Mouse (Mus musculus) intestine, embryonic 14.5 days (tissue): Measurements from ENCODE around the gene Osbp. TPM values are rescaled to one million over a fixed set of nuclear protein-coding genes. Genes with fewer than 3 reads are reported as not detected.
"Not testable (repeated sequence)": the region's sequence is repeated elsewhere in the genome, so short reads cannot be mapped to it uniquely, and the experiment has no call there.

Source experiments
- ATAC-seq: fragments of 200-750 bp; cut with Nextera tagmentation; replicated peaks from 2 replicates; pipeline ENCODE4 v1.8.0; 2017; ENCODE audit warnings: low read depth, moderate number of reproducible peaks, moderate TSS enrichment, moderate library complexity; ENCODE audit not compliant: low FRiP score, low TSS enrichment
- DNase-seq: peaks from one replicate; pipeline ENCODE4 v3.0.0-alpha.2; 2018; ENCODE audit warnings: low spot score
- H3K27ac ChIP-seq: fragments of 300-500 bp; sonication (generic); 2 replicates; pipeline ENCODE4 v1.5.1; 2014; ENCODE audit warnings: low read depth, mild to moderate bottlenecking, control low read depth
- H3K27me3 ChIP-seq: fragments of 300-500 bp; sonication (generic); replicated peaks from 2 replicates; pipeline ENCODE4 v1.6.1; 2014; ENCODE audit warnings: low read length, control low read depth; ENCODE audit not compliant: control insufficient read depth, insufficient read depth
- H3K36me3 ChIP-seq: fragments of 300-500 bp; sonication (generic); 2 replicates; pipeline ENCODE4 v1.6.1; 2014; ENCODE audit warnings: low read length, control low read depth; ENCODE audit not compliant: control insufficient read depth, insufficient read depth
- H3K4me1 ChIP-seq: fragments of 300-500 bp; sonication (generic); replicated peaks from 2 replicates; pipeline ENCODE4 v1.6.1; 2014; ENCODE audit warnings: low read length, control low read depth, mixed read lengths; ENCODE audit not compliant: control insufficient read depth, insufficient read depth
- H3K4me2 ChIP-seq: fragments of 300-500 bp; sonication (generic); 2 replicates; pipeline ENCODE4 v1.6.1; 2014; ENCODE audit warnings: low read length
- H3K4me3 ChIP-seq: fragments of 300-500 bp; sonication (generic); 2 replicates; pipeline ENCODE4 v1.5.1; 2014; ENCODE audit warnings: low read depth, low read length, control low read depth, mixed read lengths
- H3K9ac ChIP-seq: fragments of 300-500 bp; sonication (generic); 2 replicates; pipeline ENCODE4 v1.6.1; 2014; ENCODE audit warnings: mild to moderate bottlenecking, low read length
- H3K9me3 ChIP-seq: fragments of 300-500 bp; sonication (generic); 2 replicates; pipeline ENCODE4 v1.6.1; 2016; ENCODE audit warnings: low read length, control low read depth; ENCODE audit not compliant: control insufficient read depth
- WGBS: fragments of 180-500 bp; shearing (Covaris S2); extraction: QIAGEN DNeasy Blood & Tissue Kit; methylation state at CpG from one replicate; pipeline ENCODE4 v1.1.7; 2014; 5-methylcytosine and 5-hydroxymethylcytosine counted together
- polyA plus RNA-seq: library from polyadenylated mRNA; unstranded; fragments of >200 nt; fragmentation: Nextera tagmentation; extraction: Ambion mirVana; gene quantifications from 2 replicates; pipeline ENCODE4 v1.2.1, GENCODE M21; 2014

Osbp gene
- polyA plus RNA-seq, 1 experiment from 2014 or later, result 8.8 TPM

GRCm38 (mm10) chr19:11974223-11974540 lies 8.4 kb downstream of the Osbp start:
- Histone ChIP-seq H3K9ac (no peak overlapping the region), H3K9me3 (no peaks in the 10 kb centered on the region), H3K4me2 (no peak overlapping the region), H3K36me3 (peaks cover 86% of the 10 kb centered on the region), H3K4me3 (no peak overlapping the region), H3K4me1 (peaks cover 3% of the 10 kb centered on the region; the same call in 1 of the 2 replicates), H3K27me3 (no peaks in the 10 kb centered on the region), H3K27ac (no peak overlapping the region)
- WGBS, result 82% methylated on average over 2 of the region's 2 CpGs
- ATAC-seq, result no peak
- no peak for DNase-seq

GRCm38 (mm10) chr19:11975683-11976082 lies 9.9 kb downstream of the Osbp start:
- Histone ChIP-seq H3K4me2 (no peak overlapping the region), H3K4me1 (no peaks in the 10 kb centered on the region), H3K9ac (no peak overlapping the region), H3K9me3 (no peaks in the 10 kb centered on the region), H3K4me3 (no peak overlapping the region), H3K27ac (no peak overlapping the region), H3K27me3 (no peaks in the 10 kb centered on the region), H3K36me3 (peaks cover 99% of the 10 kb centered on the region)
- ATAC-seq, result no peak
- DNase-seq, result no peak
- WGBS, result 88% methylated on average over 4 of the region's 4 CpGs

GRCm38 (mm10) chr19:11977363-11977762 lies 11.6 kb downstream of the Osbp start:
- H3K27me3 ChIP-seq, result no peaks in the 10 kb centered on the region
- no peak for ATAC-seq
- H3K9me3 ChIP-seq, result no peaks in the 10 kb centered on the region
- H3K36me3 ChIP-seq, result peaks cover 98% of the 10 kb centered on the region
- no peak overlapping the region for H3K27ac ChIP-seq
- no peaks in the 10 kb centered on the region for H3K4me1 ChIP-seq
- WGBS, result 84% methylated on average over 5 of the region's 5 CpGs
- H3K9ac ChIP-seq, result no peak overlapping the region
- H3K4me2 ChIP-seq, result no peak overlapping the region
- DNase-seq, result no peak
- no peak overlapping the region for H3K4me3 ChIP-seq

- 81% methylated on average over 4 of the region's 4 CpGs for WGBS
- ATAC-seq, result no peak
- H3K36me3 ChIP-seq, result peaks cover 97% of the 10 kb centered on the region
Measured at GRCm38 (mm10) chr19:11980471-11980870, 14.7 kb downstream of the Osbp start.

GRCm38 (mm10) chr19:11984614-11985013 lies 18.9 kb downstream of the Osbp start:
- H3K9ac ChIP-seq, H3K4me1 ChIP-seq, H3K4me2 ChIP-seq, DNase-seq, H3K4me3 ChIP-seq, H3K27ac ChIP-seq, ATAC-seq, H3K27me3 ChIP-seq, H3K9me3 ChIP-seq: not testable (repeated sequence)
- WGBS, result 83% methylated on average over 5 of the region's 5 CpGs
- H3K36me3 ChIP-seq, result peaks cover 97% of the 10 kb centered on the region

More at GRCm38 (mm10) chr19:11980471-11980870, 14.7 kb downstream of the Osbp start:
- no peak for DNase-seq
- H3K27me3 ChIP-seq, result no peaks in the 10 kb centered on the region
- H3K4me3 ChIP-seq, result no peak overlapping the region
- no peak overlapping the region for H3K9ac ChIP-seq
- H3K4me1 ChIP-seq, result no peaks in the 10 kb centered on the region
- no peak overlapping the region for H3K27ac ChIP-seq
- no peak overlapping the region for H3K4me2 ChIP-seq
- no peaks in the 10 kb centered on the region for H3K9me3 ChIP-seq

GRCm38 (mm10) chr19:11987841-11988240 lies 22.1 kb downstream of the Osbp start:
- peaks cover 98% of the 10 kb centered on the region for H3K36me3 ChIP-seq
- DNase-seq, result no peak
- ATAC-seq, result no peak
- H3K4me3 ChIP-seq, result no peak overlapping the region
- H3K9ac ChIP-seq, result no peak overlapping the region
- H3K4me1 ChIP-seq, result no peaks in the 10 kb centered on the region
- H3K27ac ChIP-seq, result no peak overlapping the region
- H3K9me3 ChIP-seq, result no peaks in the 10 kb centered on the region
- H3K27me3 ChIP-seq, result no peaks in the 10 kb centered on the region
- 87% methylated on average over 3 of the region's 3 CpGs for WGBS
- H3K4me2 ChIP-seq, result no peak overlapping the region

GRCm38 (mm10) chr19:11989334-11989733 lies 23.6 kb downstream of the Osbp start:
- peaks cover 96% of the 10 kb centered on the region for H3K36me3 ChIP-seq

GRCm38 (mm10) chr19:11992034-11992433 lies 26.3 kb downstream of the Osbp start:
- no peak overlapping the region for H3K9ac ChIP-seq
- no peak for ATAC-seq
- no peak overlapping the region for H3K4me3 ChIP-seq
- no peak overlapping the region for H3K4me2 ChIP-seq
- WGBS, result 94% methylated on average over 9 of the region's 9 CpGs
- H3K27me3 ChIP-seq, result no peaks in the 10 kb centered on the region
- no peaks in the 10 kb centered on the region for H3K9me3 ChIP-seq
- H3K27ac ChIP-seq, result no peak overlapping the region
- no peak for DNase-seq
- H3K36me3 ChIP-seq, result peaks cover 82% of the 10 kb centered on the region
- H3K4me1 ChIP-seq, result no peaks in the 10 kb centered on the region

More at GRCm38 (mm10) chr19:11989334-11989733, 23.6 kb downstream of the Osbp start:
- Histone ChIP-seq H3K27ac (no peak overlapping the region), H3K4me2 (no peak overlapping the region), H3K4me1 (no peaks in the 10 kb centered on the region), H3K4me3 (no peak overlapping the region), H3K9ac (no peak overlapping the region), H3K27me3 (no peaks in the 10 kb centered on the region), H3K9me3 (no peaks in the 10 kb centered on the region)
- WGBS, result 98% methylated on average over 7 of the region's 7 CpGs
- ATAC-seq (no peak), DNase-seq (no peak)

GRCm38 (mm10) chr19:11992441-11993029 lies 26.8 kb downstream of the Osbp start:
- Histone ChIP-seq H3K9me3 (no peaks in the 10 kb centered on the region), H3K4me1 (no peaks in the 10 kb centered on the region), H3K36me3 (peaks cover 77% of the 10 kb centered on the region), H3K4me3 (no peak overlapping the region), H3K27me3 (no peaks in the 10 kb centered on the region), H3K4me2 (no peak overlapping the region), H3K9ac (no peak overlapping the region), H3K27ac (no peak overlapping the region)
- ATAC-seq (no peak), DNase-seq (no peak)
- whole genome bisulfite sequencing, result 84% methylated on average over 10 of the region's 10 CpGs
